Mouse (Mus musculus) brain, adult 2 months (tissue): ENCODE data around the gene Pxmp2.
A peak's percentile ranks its signal among the peaks of the same experiment; 100 is the strongest.

Source experiments
- DNase-seq: peaks from one replicate; pipeline ENCODE4 v3.0.0; 2011; ENCODE audit warnings: low read depth, low spot score

The Pxmp2 gene

GRCm38 (mm10) chr5:110230780-110231461 lies 55.1 kb downstream of the Pxmp2 start, which contains the start of gene Ankle2:
Gene Ankle2 (plus strand): TSS chr5:110231004.
- DNase-seq, result peak; percentile 96

- no peak for DNase-seq
Observed at GRCm38 (mm10) chr5:110230401-110230779, 55.6 kb downstream of the Pxmp2 start.

- DNase-seq, result no peak
Observed at GRCm38 (mm10) chr5:110227336-110227883, 58.6 kb downstream of the Pxmp2 start.

GRCm38 (mm10) chr5:110225056-110225455 lies 60.9 kb downstream of the Pxmp2 start:
- no peak for DNase-seq
